Mouse (Mus musculus) midbrain, embryonic 15.5 days (tissue): ENCODE data around the gene Olfr686. TPM values are rescaled to one million over a fixed set of nuclear protein-coding genes. Genes with fewer than 3 reads are reported as not detected.

Source experiments
- polyA plus RNA-seq: library from polyadenylated mRNA; unstranded; fragments of >200 nt; fragmentation: Nextera tagmentation; extraction: Ambion mirVana; gene quantifications from 2 replicates; pipeline ENCODE4 v1.2.1, GENCODE M21; 2015

Gene Olfr686
- polyA plus RNA-seq, 1 experiment from 2014 or later: not detected

Other genes starting within 250 kb of the Olfr686 start
- not detected in 2 replicates for gene Olfr670, start 244.9 kb downstream of the Olfr686 start, polyA plus RNA-seq
- gene Olfr671, start 228.4 kb downstream of the Olfr686 start, polyA plus RNA-seq: not detected in 2 replicates
- gene Olfr672, start 205.5 kb downstream of the Olfr686 start, polyA plus RNA-seq: not detected in 2 replicates
- gene Olfr675, start 179.0 kb downstream of the Olfr686 start, polyA plus RNA-seq: not detected in 2 replicates
- not detected in 2 replicates for gene Olfr676, start 174.8 kb downstream of the Olfr686 start, polyA plus RNA-seq
- gene Olfr677, start 156.1 kb downstream of the Olfr686 start, polyA plus RNA-seq: not detected in 2 replicates
- not detected in 2 replicates for gene Olfr678, start 143.0 kb downstream of the Olfr686 start, polyA plus RNA-seq
- gene Olfr679, start 126.3 kb downstream of the Olfr686 start, polyA plus RNA-seq: not detected in 2 replicates
- gene Olfr680-ps1, start 114.7 kb downstream of the Olfr686 start, polyA plus RNA-seq: not detected in 2 replicates
- gene Olfr681, start 90.6 kb downstream of the Olfr686 start, polyA plus RNA-seq: not detected in 2 replicates
- not detected in 2 replicates for gene Olfr683, start 60.5 kb downstream of the Olfr686 start, polyA plus RNA-seq
- not detected in 2 replicates for gene Olfr684, start 43.8 kb downstream of the Olfr686 start, polyA plus RNA-seq
- not detected in 2 replicates for gene Olfr685, start 21.5 kb downstream of the Olfr686 start, polyA plus RNA-seq
- not detected in 2 replicates for gene Olfr688, start 80.6 kb upstream of the Olfr686 start, polyA plus RNA-seq
- gene Olfr689, start 103.7 kb upstream of the Olfr686 start, polyA plus RNA-seq: not detected in 2 replicates
- gene Olfr690, start 126.6 kb upstream of the Olfr686 start, polyA plus RNA-seq: not detected in 2 replicates
- gene Olfr691, start 134.8 kb upstream of the Olfr686 start, polyA plus RNA-seq: 0.28 and 0.46 TPM in 2 replicates
- gene Olfr692, start 160.7 kb upstream of the Olfr686 start, polyA plus RNA-seq: not detected in 2 replicates
- gene Gm5901, start 167.6 kb upstream of the Olfr686 start, polyA plus RNA-seq: not detected in 2 replicates
- gene Fam160a2, start 192.6 kb upstream of the Olfr686 start, polyA plus RNA-seq: 51.8 and 52.7 TPM in 2 replicates
- gene Cnga4, start 197.1 kb upstream of the Olfr686 start, polyA plus RNA-seq: 0.09 and 0.10 TPM in 2 replicates
- 4.5 and 5.9 TPM in 2 replicates for gene Cckbr, start 218.2 kb upstream of the Olfr686 start, polyA plus RNA-seq